Mouse (Mus musculus) liver, postnatal 0 days (tissue): ENCODE data around the gene Trim9. TPM values are rescaled to one million over a fixed set of nuclear protein-coding genes. Genes with fewer than 3 reads are reported as not detected.
A peak's percentile ranks its signal among the peaks of the same experiment; 100 is the strongest.

Experiments used
- ATAC-seq: fragments of 200-750 bp; cut with Nextera tagmentation; 2 replicates; pipeline ENCODE4 v1.8.0; 2017; ENCODE audit warnings: mild to moderate bottlenecking, moderate library complexity
- DNase-seq: peaks from one replicate; pipeline ENCODE4 v3.0.0-alpha.2; 2016
- H3K27ac ChIP-seq: fragments of 300-500 bp; sonication (generic); 2 replicates; pipeline ENCODE4 v1.5.1; 2014; ENCODE audit warnings: antibody characterized with exemption, moderate library complexity, mild to moderate bottlenecking, low read depth
- H3K27me3 ChIP-seq: fragments of 300-500 bp; sonication (generic); 2 replicates; pipeline ENCODE4 v1.6.1; 2014; ENCODE audit warnings: low read length, control low read depth, mixed read lengths; ENCODE audit not compliant: insufficient read depth
- H3K36me3 ChIP-seq: fragments of 300-500 bp; sonication (generic); replicated peaks from 2 replicates; pipeline ENCODE4 v1.6.1; 2014; ENCODE audit warnings: mild to moderate bottlenecking, control low read depth, low read length, moderate library complexity, mixed read lengths; ENCODE audit not compliant: insufficient read depth
- H3K4me1 ChIP-seq: fragments of 300-500 bp; sonication (generic); 2 replicates; pipeline ENCODE4 v1.6.1; 2014; ENCODE audit warnings: antibody characterized with exemption, mild to moderate bottlenecking, control low read depth; ENCODE audit not compliant: insufficient read depth
- H3K4me2 ChIP-seq: fragments of 300-500 bp; sonication (generic); 2 replicates; pipeline ENCODE4 v1.6.1; 2014; ENCODE audit warnings: low read depth, mild to moderate bottlenecking, low read length, moderate library complexity, mixed read lengths
- H3K4me3 ChIP-seq: fragments of 300-500 bp; sonication (generic); 2 replicates; pipeline ENCODE4 v1.5.1; 2014; ENCODE audit warnings: low read depth, low read length
- H3K9ac ChIP-seq: fragments of 300-500 bp; sonication (generic); replicated peaks from 2 replicates; pipeline ENCODE4 v1.6.1; 2014; ENCODE audit warnings: mild to moderate bottlenecking, moderate library complexity
- H3K9me3 ChIP-seq: fragments of 300-500 bp; sonication (generic); 2 replicates; pipeline ENCODE4 v1.6.1; 2016; ENCODE audit warnings: mild to moderate bottlenecking, control low read depth, low read length, mixed read lengths
- CTCF ChIP-seq: sonication (generic); IDR thresholded peaks from 2 replicates; pipeline ENCODE4 v1.5.1; 2016; ENCODE audit warnings: antibody characterized with exemption, low read depth
- EP300 ChIP-seq: IDR thresholded peaks from 2 replicates; pipeline ENCODE4 v1.6.1; 2016; ENCODE audit warnings: antibody characterized with exemption, low read depth, mild to moderate bottlenecking
- WGBS: fragments of 180-500 bp; shearing (Covaris S2); extraction: QIAGEN DNeasy Blood & Tissue Kit; methylation state at CpG from one replicate; pipeline ENCODE4 v1.1.7; 2014; ENCODE audit not compliant: insufficient replicate concordance; 5-methylcytosine and 5-hydroxymethylcytosine counted together
- polyA plus RNA-seq: library from polyadenylated mRNA; unstranded; fragments of >200 nt; fragmentation: Nextera tagmentation; extraction: Ambion mirVana; gene quantifications from 2 replicates; pipeline ENCODE4 v1.2.1, GENCODE M21; 2015

Trim9 gene
- polyA plus RNA-seq, 1 experiment from 2014 or later, result 0.02 TPM

DNA sequence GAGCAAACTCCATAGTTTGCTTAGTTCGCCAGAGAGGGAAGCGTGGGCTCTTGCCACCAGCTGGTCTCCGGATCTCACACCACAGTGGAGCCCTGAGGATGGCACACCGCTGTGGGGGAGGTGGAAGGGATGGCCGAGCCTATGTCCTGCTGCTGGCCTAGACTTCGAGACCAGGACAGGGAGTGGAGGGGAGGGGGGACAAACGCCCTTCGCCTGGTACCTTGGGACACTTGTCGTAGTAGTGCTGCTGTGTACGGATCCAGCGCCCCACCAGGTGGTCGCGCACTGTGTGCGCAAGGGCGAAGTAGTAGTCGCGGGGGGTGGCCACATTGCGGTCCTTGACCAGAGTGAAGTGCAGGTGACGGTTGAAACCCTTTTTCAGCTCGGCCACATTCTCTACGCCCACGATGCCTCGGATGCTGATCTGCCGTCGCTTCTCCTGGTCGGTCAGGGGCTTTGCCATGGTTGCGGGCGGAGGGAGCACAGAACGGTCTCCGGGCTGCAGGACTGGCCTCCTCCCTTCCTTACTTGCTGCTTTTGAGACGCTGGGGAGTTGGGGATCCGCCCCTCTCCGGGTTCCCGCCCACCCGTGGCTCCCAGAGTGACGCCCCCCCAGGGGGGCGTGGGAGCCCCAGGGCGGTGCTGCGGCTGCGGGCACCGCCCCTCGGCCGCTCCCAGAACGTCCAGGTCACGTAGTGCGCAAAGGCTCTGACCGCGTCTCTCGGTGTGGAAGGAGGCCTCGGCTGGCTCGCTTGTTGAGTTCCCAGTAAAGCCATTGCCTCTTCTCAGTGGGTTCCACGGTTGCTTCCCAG is 120.1 kb downstream of the Trim9 start:
- peaks cover 49% of the 10 kb centered on the region for H3K4me1 ChIP-seq
- ATAC-seq (peak; percentile 97), DNase-seq (peak; percentile 95)
- H3K4me2 ChIP-seq, result peak overlapping the region; percentile 81
- H3K9me3 ChIP-seq, result no peaks in the 10 kb centered on the region
- H3K4me3 ChIP-seq, result peak overlapping the region; percentile 78
- peak overlapping the region; percentile 82 for H3K9ac ChIP-seq
- H3K36me3 ChIP-seq, result no peaks in the 10 kb centered on the region; the same call in 1 of the 2 replicates
- H3K27ac ChIP-seq, result peak overlapping the region; percentile 91
- TF ChIP-seq EP300, result peak; percentile 65; the same call in 1 of the 2 replicates
- peak; percentile 15; the same call in 1 of the 2 replicates for TF ChIP-seq CTCF
- H3K27me3 ChIP-seq, result no peaks in the 10 kb centered on the region
- under 1% methylated on average over 49 of the region's 52 CpGs for WGBS

DNA sequence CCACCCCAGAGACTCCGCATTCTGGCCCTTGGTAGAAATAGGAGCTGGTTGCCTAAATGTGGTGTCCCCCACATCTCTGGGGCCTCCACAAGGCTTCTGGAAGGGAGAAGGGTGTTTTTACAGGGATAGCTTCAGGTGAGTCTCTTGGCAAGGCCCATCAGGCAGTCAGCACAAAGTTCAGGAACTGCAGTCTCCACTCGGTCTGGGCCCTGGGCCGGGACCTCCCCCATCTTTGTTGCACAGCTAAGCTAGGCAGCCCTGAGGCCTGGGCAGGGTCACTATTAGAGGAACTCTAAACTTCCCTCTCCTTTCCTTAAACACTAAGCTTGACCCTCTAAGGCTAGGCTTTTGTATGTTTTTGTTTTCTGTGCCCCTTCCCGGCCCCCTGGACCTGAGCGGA is 120.8 kb downstream of the Trim9 start:
- no peaks in the 10 kb centered on the region for H3K27me3 ChIP-seq
- TF ChIP-seq CTCF, result no peak
- TF ChIP-seq EP300, result no peak
- H3K4me2 ChIP-seq, result peak overlapping the region; percentile 81
- no peaks in the 10 kb centered on the region for H3K9me3 ChIP-seq
- DNase-seq (peak; percentile 41), ATAC-seq (peak; percentile 9; the same call in 1 of the 2 replicates)
- no peaks in the 10 kb centered on the region; the same call in 1 of the 2 replicates for H3K36me3 ChIP-seq
- H3K4me1 ChIP-seq, result peaks cover 42% of the 10 kb centered on the region
- peak overlapping the region; percentile 91 for H3K27ac ChIP-seq
- H3K4me3 ChIP-seq, result peak overlapping the region; percentile 78
- WGBS, result 16% methylated on average over 5 of the region's 5 CpGs
- peak overlapping the region; percentile 82 for H3K9ac ChIP-seq

DNA sequence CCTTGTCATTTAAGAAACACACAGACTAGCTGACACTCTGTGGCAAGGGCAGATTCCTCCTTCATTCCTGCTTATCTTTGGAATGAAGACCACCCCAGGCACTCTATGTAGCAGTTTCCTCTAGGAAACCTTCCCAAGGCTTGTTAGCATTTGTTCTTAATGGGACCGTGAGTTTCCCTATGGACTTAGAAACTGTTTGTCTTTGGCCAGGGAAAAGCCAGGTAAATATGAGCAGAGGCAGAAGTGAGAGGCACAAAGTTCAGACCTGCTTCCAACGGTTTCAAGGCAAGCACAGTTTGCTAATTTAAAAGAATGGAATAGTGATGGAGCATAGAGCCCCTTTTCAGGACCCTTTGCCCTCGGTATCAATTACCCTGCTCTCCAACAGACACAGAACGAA is 124.1 kb downstream of the Trim9 start:
- no peak overlapping the region for H3K9ac ChIP-seq
- H3K4me3 ChIP-seq, result no peak overlapping the region
- TF ChIP-seq EP300 (no peak), CTCF (no peak)
- H3K4me2 ChIP-seq, result peak overlapping the region; percentile 56
- H3K27me3 ChIP-seq, result no peaks in the 10 kb centered on the region
- peak overlapping the region; percentile 55 for H3K27ac ChIP-seq
- H3K4me1 ChIP-seq, result peaks cover 32% of the 10 kb centered on the region
- WGBS, result 54% methylated on average over 4 of the region's 4 CpGs
- H3K9me3 ChIP-seq, result no peaks in the 10 kb centered on the region
- DNase-seq, result no peak
- peaks cover 22% of the 10 kb centered on the region for H3K36me3 ChIP-seq
- no peak for ATAC-seq

GRCm38 (mm10) chr12:70221425-70221824 is 126.0 kb downstream of the Trim9 start:
- Histone ChIP-seq H3K9me3 (no peaks in the 10 kb centered on the region), H3K36me3 (peaks cover 38% of the 10 kb centered on the region), H3K4me3 (no peak overlapping the region), H3K9ac (no peak overlapping the region), H3K4me1 (peaks cover 20% of the 10 kb centered on the region), H3K27me3 (no peaks in the 10 kb centered on the region), H3K27ac (peak overlapping the region; percentile 53; the same call in 1 of the 2 replicates), H3K4me2 (no peak overlapping the region)
- DNase-seq (no peak), ATAC-seq (no peak)
- TF ChIP-seq EP300 (no peak), CTCF (no peak)
- WGBS, result 56% methylated on average over 5 of the region's 5 CpGs

DNA sequence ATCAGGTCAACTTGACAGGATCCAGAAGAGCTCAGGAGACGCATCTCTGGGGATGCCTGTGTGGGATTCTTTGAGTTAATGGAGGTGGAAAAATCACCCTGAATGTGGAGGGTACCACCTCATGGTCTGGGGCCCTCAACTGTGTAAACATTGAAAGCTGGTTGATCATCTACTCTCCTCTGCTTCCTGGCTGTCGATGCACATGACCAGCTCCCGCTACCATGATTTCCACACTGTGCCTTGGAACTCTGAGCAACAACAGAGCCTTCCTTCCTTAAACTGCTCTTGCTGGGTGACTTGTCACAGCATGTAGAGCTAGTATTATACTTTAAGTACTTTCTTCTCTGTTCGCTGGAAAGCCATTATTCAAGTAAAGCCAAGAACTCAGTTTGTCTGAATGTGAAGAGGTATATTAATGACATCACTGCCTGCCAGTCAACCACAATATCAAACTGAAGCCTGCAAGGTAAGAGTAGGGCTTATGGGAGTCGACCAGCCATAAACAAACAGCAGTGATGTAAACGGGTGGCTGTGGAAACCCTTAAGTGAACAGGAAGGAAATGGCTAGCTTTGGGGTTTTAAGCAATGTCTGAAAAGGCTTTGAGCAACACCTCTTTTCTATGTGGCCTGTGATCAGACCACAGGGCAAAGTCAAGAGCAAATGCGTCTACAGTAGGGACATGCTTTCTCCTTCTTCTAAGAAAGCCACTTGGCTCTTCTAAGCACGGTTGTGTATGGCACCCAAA is 128.4 kb downstream of the Trim9 start:
- H3K27ac ChIP-seq, result peak overlapping the region; percentile 76

More for the DNA sequence above, 128.4 kb downstream of the Trim9 start:
- no peak for TF ChIP-seq CTCF
- TF ChIP-seq EP300, result no peak; the same call in 1 of the 2 replicates
- peak; percentile 34; the same call in 1 of the 2 replicates for ATAC-seq
- no peaks in the 10 kb centered on the region for H3K27me3 ChIP-seq
- DNase-seq, result no peak
- H3K4me2 ChIP-seq, result 0 out of 2 replicates have a peak overlapping the region, but pooled peaks have one; percentile 18
- peaks cover 16% of the 10 kb centered on the region for H3K4me1 ChIP-seq
- no peak overlapping the region for H3K4me3 ChIP-seq
- no peaks in the 10 kb centered on the region for H3K9me3 ChIP-seq
- 36% methylated on average over 8 of the region's 8 CpGs for WGBS
- H3K36me3 ChIP-seq, result peaks cover 50% of the 10 kb centered on the region
- H3K9ac ChIP-seq, result no peak overlapping the region
